Mouse (Mus musculus): ENCODE results near the gene Arhgef28.

DNA sequence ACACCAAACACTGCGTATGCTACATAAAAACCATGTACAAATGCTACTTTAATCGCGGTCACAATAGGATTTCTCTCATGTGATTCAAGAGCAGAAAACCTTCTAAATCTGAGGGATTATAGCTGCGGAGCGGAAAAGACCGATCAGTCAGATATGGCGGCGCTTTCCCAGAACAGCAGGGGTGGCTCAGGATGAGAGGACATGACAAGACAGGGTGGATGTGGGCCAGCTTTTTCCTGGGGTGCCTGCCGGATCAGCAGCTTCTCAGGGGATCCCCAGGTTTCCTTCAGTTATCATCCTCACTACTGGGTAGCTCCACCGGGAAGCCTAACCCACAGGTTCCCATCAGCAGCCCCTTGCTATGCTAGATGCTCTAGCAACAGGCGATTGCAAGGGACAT lies 204.5 kb downstream of the Arhgef28 start:
- TF ChIP-seq CTCF (IDR thresholded peaks at IDR 0.05; ENCODE audit: extremely low read depth, insufficient read length, insufficient replicate concordance, low read depth, low read length) (no peak), POLR2A (IDR thresholded peaks at IDR 0.05; ENCODE audit: low read depth, low read length) (no peak)
